Mouse (Mus musculus) cerebellum, adult 2 months (tissue): ENCODE data around the gene Gm10392.

Experiments used
- CTCF ChIP-seq: fragments of 200-500 bp; IDR thresholded peaks from 2 replicates; pipeline ENCODE4 v1.5.1; 2011; ENCODE audit warnings: low read depth, mild to moderate bottlenecking, control low read depth, low read length, moderate library complexity, borderline replicate concordance; ENCODE audit not compliant: insufficient read depth
- POLR2A ChIP-seq: fragments of 200-500 bp; IDR thresholded peaks from 2 replicates; pipeline ENCODE4 v1.6.1; 2011; ENCODE audit warnings: low read length, control low read depth, borderline replicate concordance; ENCODE audit not compliant: insufficient read depth

- no peak for TF ChIP-seq POLR2A
- TF ChIP-seq CTCF: no peak
Measured at GRCm38 (mm10) chr11:77490451-77490850, 28.5 kb downstream of the Gm10392 start.
